Mouse (Mus musculus) liver, postnatal 0 days (tissue): ENCODE results near the gene Pigv.

Experiments
- CTCF ChIP-seq: sonication (generic); IDR thresholded peaks from 2 replicates; pipeline ENCODE4 v1.5.1; 2016; ENCODE audit warnings: antibody characterized with exemption, low read depth
- EP300 ChIP-seq: IDR thresholded peaks from 2 replicates; pipeline ENCODE4 v1.6.1; 2016; ENCODE audit warnings: antibody characterized with exemption, low read depth, mild to moderate bottlenecking

DNA sequence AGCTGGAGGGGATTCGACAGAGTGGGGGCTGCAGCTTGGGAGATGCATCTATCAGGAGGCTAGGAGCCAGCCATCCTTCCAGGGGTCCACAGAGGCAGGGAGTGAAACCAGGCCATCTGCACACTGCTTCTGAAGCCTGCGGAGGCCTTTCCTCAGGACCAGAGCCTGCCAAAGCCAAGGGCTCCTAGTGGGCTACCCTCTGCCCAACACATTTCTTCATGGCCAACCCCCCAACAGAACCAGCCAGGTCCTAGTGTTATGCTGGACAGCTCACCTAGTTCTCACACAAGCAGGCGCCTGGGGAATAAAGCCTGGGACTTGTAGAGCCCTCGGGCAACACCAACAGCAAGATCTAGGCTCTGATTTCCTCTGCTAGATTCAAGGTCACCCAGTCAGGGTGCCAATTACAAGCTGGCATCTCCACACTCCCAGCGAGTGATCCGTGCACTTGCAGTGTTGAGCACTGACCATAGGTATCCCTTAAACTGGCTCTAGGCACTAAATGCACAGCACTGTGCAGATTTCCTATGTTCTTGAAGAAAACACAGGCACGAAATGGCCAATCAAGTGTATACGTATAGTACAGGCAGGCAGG lies 42.0 kb downstream of the Pigv start:
- TF ChIP-seq CTCF (no peak), EP300 (no peak)
